Mouse (Mus musculus): Measurements from ENCODE around the gene Fads6. TPM values are rescaled to one million over a fixed set of nuclear protein-coding genes. Genes with fewer than 3 reads are reported as not detected.

The Fads6 gene
- total and polyA plus RNA-seq, 3 experiments, result 3.3 to 6.6 TPM; not detected in 1

GRCm38 (mm10) chr11:115286201-115286993 lies 11.1 kb downstream of the Fads6 start:
- H3K4me1 ChIP-seq (ENCODE audit: control insufficient read depth in 1 of 2, insufficient read depth in 2 of 2, low read length in 2 of 2), result no peaks in the 10 kb centered on the region
- no peak overlapping the region for H3K27ac ChIP-seq (ENCODE audit: control insufficient read depth, low read depth, low read length)
- no peaks in the 10 kb centered on the region for H3K36me3 ChIP-seq (ENCODE audit: control insufficient read depth in 1 of 2, insufficient read depth in 2 of 2, low read length in 2 of 2)
- H3K9ac ChIP-seq (ENCODE audit: control insufficient read depth, low read depth, low read length, poor library complexity, severe bottlenecking), result no peak overlapping the region
- no peak for TF ChIP-seq MAFK (IDR thresholded peaks at IDR 0.05; ENCODE audit: borderline replicate concordance, low read depth, low read length)
- TF ChIP-seq MYC (IDR thresholded peaks at IDR 0.05; ENCODE audit: low read depth, low read length), result no peak
- no peak for TF ChIP-seq POLR2AphosphoS5 (IDR thresholded peaks at IDR 0.05; ENCODE audit: borderline replicate concordance, low read depth, low read length)
- no peak for TF ChIP-seq MEF2A (IDR thresholded peaks at IDR 0.05; ENCODE audit: extremely low read depth, insufficient replicate concordance, low read depth, low read length, poor library complexity, severe bottlenecking)
- no peak for TF ChIP-seq MAZ (IDR thresholded peaks at IDR 0.05; ENCODE audit: low read depth, low read length)
- no peak for TF ChIP-seq USF2 (IDR thresholded peaks at IDR 0.05; ENCODE audit: borderline replicate concordance in 1 of 2, insufficient read depth in 1 of 2, low read depth in 1 of 2, low read length in 2 of 2)
- no peak for TF ChIP-seq TAL1 (IDR thresholded peaks at IDR 0.05; ENCODE audit: low read length)
- TF ChIP-seq ZNF384 (IDR thresholded peaks at IDR 0.05; ENCODE audit: low read depth, low read length), result no peak
- no peak for TF ChIP-seq ETS1 (IDR thresholded peaks at IDR 0.05; ENCODE audit: low read depth, low read length)
- no peak for TF ChIP-seq E2F4 (IDR thresholded peaks at IDR 0.05; ENCODE audit: borderline replicate concordance, low read depth, low read length)
- TF ChIP-seq ZMIZ1 (IDR thresholded peaks at IDR 0.05; ENCODE audit: low read depth, low read length), result no peak
- TF ChIP-seq JUND (IDR thresholded peaks at IDR 0.05; ENCODE audit: low read depth, low read length), result no peak
- TF ChIP-seq SMC3 (IDR thresholded peaks at IDR 0.05; ENCODE audit: low read depth, low read length), result no peak
- no peak for TF ChIP-seq GABPA (IDR thresholded peaks at IDR 0.05; ENCODE audit: low read depth, low read length)
- H3K4me3 ChIP-seq (ENCODE audit: control insufficient read depth in 1 of 2, insufficient read depth in 1 of 2, low read depth in 2 of 2, low read length in 2 of 2), result no peak overlapping the region
- H3K27me3 ChIP-seq (ENCODE audit: control insufficient read depth in 1 of 2, insufficient read depth in 2 of 2, low read length in 2 of 2), result no peaks in the 10 kb centered on the region
- no peaks in the 10 kb centered on the region for H3K9me3 ChIP-seq (replicated peaks; ENCODE audit: insufficient read depth, low read length)
- DNase-seq (ENCODE audit: low read depth, low spot score), result no peak
- H3K79me2 ChIP-seq (ENCODE audit: control insufficient read depth, insufficient read depth, low read length, poor library complexity), result no peaks in the 10 kb centered on the region

GRCm38 (mm10) chr11:115285282-115285681 lies 12.2 kb downstream of the Fads6 start:
- Histone ChIP-seq H3K4me3 (ENCODE audit: control insufficient read depth in 1 of 2, insufficient read depth in 1 of 2, low read depth in 2 of 2, low read length in 2 of 2) (no peak overlapping the region), H3K9ac (ENCODE audit: control insufficient read depth, low read depth, low read length, poor library complexity, severe bottlenecking) (no peak overlapping the region), H3K9me3 (replicated peaks; ENCODE audit: insufficient read depth, low read length) (no peaks in the 10 kb centered on the region), H3K79me2 (ENCODE audit: control insufficient read depth, insufficient read depth, low read length, poor library complexity) (no peaks in the 10 kb centered on the region), H3K27ac (ENCODE audit: control insufficient read depth, low read depth, low read length) (no peak overlapping the region), H3K36me3 (ENCODE audit: control insufficient read depth in 1 of 2, insufficient read depth in 2 of 2, low read length in 2 of 2) (peaks cover 0 to 1% of the 10 kb centered on the region in 2 experiments; a peak in 1 of 4 replicates), H3K27me3 (ENCODE audit: control insufficient read depth in 1 of 2, insufficient read depth in 2 of 2, low read length in 2 of 2) (no peaks in the 10 kb centered on the region), H3K4me1 (ENCODE audit: control insufficient read depth in 1 of 2, insufficient read depth in 2 of 2, low read length in 2 of 2) (peaks cover 0 to 1% of the 10 kb centered on the region in 2 experiments; a peak in 2 of 4 replicates)
- DNase-seq (ENCODE audit: low read depth, low spot score), result no peak
- TF ChIP-seq POLR2A (IDR thresholded peaks at IDR 0.05; ENCODE audit: control insufficient read depth in 1 of 2, insufficient read depth in 1 of 2, low read depth in 1 of 2, low read length in 2 of 2, poor library complexity in 1 of 2) (no peak), RAD21 (IDR thresholded peaks at IDR 0.05; ENCODE audit: low read depth, low read length) (no peak), MAZ (IDR thresholded peaks at IDR 0.05; ENCODE audit: low read depth, low read length) (no peak), SIN3A (IDR thresholded peaks at IDR 0.05; ENCODE audit: low read length) (no peak), MXI1 (IDR thresholded peaks at IDR 0.05; ENCODE audit: low read depth, low read length) (no peak), NELFE (IDR thresholded peaks at IDR 0.05; ENCODE audit: low read depth, low read length) (no peak), ELF1 (IDR thresholded peaks at IDR 0.05; ENCODE audit: low read depth, low read length) (no peak), ZC3H11A (IDR thresholded peaks at IDR 0.05; ENCODE audit: low read depth, low read length) (no peak)
